Mouse (Mus musculus) heart, adult 11 months (tissue): Measurements from ENCODE around the gene Coasy.
A peak's percentile ranks its signal among the peaks of the same experiment; 100 is the strongest.

Experiments
- DNase-seq: peaks from one replicate; pipeline ENCODE4 v3.0.0; 2022

Gene Coasy

DNA sequence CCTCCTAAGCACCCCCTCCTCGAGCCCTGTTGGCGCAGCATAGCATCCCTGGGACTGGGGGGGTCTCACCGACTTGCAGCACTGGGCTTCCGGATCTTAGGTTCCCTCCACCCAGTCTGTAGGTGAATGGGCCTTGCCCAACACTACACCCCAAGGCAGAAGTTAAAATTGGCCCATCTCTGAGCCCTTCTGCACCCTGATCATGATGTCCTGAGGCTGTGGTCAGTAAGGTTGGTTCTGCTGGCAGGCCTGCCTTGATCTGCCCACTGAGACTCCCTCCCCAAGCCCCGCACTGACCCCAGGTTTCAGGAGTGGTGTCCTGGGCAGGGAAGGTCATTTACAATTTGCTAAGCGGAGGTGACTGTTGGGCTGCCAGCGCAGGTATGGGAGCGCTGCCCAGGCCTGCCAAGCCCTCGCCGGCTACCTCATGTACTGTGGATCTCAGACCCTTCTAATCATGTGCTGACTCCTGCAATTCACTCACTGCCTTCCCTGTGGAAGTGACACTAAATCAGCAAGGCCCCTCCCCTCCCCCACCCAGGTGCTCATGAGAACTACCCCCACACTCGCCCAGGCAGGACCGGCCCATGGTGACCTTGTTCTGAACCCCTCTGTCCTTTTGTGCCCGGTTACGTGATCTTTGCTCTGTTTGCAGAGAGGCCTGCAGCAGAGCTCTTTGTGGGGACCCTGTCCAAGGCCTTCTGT is 19.2 kb upstream of the Coasy start:
- DNase-seq, result no peak

GRCm38 (mm10) chr11:101063676-101064327 is 18.6 kb upstream of the Coasy start:
- DNase-seq, result peak; percentile 99

DNA sequence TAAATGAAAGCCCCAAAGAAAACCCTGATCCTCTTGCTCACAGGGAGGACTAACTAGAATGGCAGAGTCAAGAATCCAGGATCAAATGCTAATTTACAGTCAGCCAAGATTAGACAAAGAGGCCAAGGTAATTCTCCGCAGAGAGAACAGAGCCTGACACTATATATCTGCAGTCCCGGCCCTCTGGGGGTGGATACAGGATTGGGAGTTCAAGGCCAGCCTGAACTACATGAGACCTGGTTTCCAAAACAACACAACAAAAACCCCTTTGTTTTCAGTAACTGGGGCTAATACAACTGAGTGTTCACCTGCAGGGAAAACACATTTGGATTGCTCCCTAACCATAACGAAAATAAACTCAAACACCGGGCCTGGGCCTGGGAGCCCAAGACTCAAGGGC is 17.9 kb upstream of the Coasy start:
- no peak for DNase-seq

DNA sequence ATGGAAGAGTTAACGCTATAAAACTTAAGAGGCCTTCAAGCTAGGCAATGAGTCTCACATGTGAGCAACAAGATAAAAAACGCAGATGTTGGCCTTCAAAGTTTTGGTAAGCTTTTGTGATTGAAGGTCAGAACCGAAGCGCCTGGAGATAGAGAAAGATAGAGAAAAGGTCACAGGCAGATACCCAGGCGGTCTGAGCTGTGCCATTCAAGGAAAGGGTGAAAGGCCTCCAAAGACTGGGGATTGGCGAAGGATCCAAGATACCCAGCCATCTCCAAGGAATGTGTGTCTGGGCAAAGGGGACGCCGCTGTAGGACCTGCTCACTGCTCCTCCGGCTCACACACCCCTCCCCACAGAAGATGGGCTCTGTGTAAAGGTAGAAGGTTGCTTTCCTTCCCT is 17.4 kb upstream of the Coasy start:
- DNase-seq, result no peak

GRCm38 (mm10) chr11:101066549-101067412 is 15.6 kb upstream of the Coasy start:
- DNase-seq, result peak; percentile 97

- peak; percentile 100 for DNase-seq
Observed at GRCm38 (mm10) chr11:101069391-101070188, 12.8 kb upstream of the Coasy start, which contains the start of gene Naglu. Naglu (plus strand) TSS chr11:101070012.

GRCm38 (mm10) chr11:101070189-101070527 is 12.2 kb upstream of the Coasy start:
- no peak for DNase-seq

DNA sequence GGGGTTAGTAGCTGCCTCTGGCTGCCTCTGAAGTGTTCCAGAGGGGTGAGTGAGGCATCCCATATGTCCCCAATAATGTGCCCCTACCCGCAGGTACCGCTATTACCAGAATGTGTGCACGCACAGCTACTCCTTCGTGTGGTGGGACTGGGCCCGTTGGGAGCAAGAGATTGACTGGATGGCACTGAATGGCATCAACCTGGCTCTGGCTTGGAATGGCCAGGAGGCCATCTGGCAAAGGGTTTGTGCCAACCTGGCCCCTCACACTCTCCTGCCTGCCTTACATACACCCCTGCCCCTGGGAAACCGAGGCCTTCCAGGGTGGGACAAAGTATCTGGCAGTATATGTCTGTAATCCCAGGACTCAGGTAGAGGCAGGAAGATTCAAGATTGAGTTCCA is 11.4 kb upstream of the Coasy start:
- DNase-seq, result peak; percentile 93

GRCm38 (mm10) chr11:101071810-101072428 is 10.4 kb upstream of the Coasy start:
- peak; percentile 93 for DNase-seq

DNA sequence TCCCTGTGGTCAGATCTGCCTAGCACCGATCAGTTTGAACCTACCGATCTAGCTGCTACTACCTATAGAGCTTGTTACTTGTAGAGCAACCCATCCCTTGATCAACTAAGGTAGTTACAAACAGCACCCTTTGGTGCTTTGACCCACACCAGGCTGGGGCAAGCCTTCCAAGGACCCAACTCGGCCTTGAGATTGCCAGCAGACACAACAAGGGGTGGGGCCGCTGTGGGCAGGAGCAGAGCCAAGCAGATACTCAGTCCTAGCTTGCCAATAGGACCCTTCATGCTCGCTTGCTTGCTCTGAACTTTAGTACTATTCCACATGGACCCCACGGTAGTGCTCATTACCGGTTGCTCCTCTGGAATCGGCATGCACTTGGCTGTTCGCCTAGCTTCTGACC is 4.2 kb upstream of the Coasy start, which contains the start of gene Hsd17b1:
TSS of gene Hsd17b1 (plus strand) at position 291 of the 400 bp plus-strand sequence.
- peak; percentile 85 for DNase-seq

DNA sequence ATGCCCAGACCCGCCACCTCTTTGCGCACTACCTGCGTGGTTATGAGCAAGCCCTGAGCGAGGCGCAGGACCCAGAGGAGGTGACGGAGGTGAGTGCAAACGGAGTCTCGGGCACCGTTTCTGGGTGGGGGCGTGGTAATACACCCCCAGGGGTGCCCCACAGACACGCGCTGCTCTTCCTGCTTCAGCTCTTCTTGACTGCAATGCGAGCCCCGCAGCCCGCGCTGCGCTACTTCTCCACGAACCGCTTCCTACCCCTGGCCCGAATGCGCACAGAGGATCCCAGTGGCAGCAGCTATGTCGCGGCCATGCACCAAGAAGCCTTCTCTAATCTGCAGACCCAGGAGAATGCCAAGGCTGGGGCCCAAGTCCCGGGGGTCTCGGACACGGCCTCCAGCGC is 2.6 kb upstream of the Coasy start:
- DNase-seq, result peak; percentile 88

- no peak for DNase-seq
Observed at GRCm38 (mm10) chr11:101080421-101080820, 1.9 kb upstream of the Coasy start.

- DNase-seq, result no peak
Observed at GRCm38 (mm10) chr11:101081659-101082058, 706 bp upstream of the Coasy start.

DNA sequence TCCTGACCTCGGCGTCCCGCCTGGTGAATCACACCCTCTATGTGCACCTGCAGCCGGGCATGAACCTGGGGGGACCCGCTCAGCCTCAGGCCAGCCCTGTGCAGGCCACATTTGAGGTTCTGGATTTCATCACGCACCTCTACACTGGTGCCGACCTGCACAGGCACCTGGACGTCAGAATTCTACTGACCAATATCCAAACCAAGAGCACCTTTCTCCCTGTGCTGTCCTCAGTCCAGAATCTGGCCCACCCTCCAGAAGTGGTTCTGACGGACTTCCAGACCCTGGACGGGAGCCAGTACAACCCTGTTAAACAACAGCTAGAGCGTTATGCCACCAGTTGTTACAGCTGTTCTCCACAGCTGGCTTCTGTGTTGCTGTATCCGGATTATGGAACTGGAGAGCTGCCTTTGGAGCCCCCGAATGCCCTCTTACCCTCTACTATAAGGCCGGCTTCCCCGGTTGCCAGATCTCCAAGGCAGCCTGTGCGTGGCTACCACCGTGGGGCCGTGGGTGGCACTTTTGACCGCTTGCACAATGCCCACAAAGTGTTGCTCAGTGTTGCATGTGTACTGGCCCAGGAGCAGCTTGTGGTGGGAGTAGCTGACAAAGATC is 825 bp downstream of the Coasy start:
- DNase-seq, result peak; percentile 93

DNA sequence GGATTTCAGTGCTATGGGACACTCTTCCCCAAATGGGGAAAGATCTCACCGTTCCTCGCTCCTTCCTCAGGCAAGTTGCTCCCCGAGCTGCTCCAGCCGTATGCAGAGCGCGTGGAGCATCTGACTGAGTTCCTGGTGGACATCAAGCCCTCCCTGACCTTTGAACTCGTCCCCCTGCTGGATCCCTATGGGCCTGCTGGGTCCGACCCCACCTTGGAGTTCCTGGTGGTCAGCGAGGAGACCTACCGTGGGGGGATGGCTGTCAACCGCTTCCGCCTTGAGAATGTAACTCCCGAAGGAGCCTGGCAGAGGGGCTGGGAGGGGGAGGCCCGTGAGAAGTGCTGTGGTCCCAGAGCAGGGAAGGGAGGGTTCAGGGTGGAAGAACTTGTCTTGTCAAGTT is 1.9 kb downstream of the Coasy start:
- DNase-seq, result peak; percentile 95

DNA sequence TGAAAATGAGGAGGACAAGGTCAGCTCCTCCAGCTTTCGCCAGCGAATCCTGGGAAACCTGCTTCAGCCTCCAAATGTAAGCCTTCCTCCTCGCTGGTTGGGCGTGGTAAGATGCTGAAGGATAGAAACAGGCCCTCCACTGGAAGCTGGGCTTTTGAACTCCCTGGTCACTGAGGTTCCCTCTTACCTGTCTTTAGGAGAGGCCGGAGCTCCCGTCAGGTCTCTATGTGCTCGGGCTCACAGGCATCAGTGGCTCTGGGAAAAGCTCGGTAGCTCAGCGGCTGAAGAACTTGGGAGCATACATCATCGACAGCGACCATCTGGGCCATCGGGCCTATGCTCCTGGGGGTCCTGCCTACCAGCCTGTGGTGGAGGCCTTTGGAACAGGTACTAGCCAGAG is 2.4 kb downstream of the Coasy start:
- DNase-seq, result peak; percentile 94

GRCm38 (mm10) chr11:101085617-101086322 is 3.4 kb downstream of the Coasy start:
- DNase-seq, result peak; percentile 92

DNA sequence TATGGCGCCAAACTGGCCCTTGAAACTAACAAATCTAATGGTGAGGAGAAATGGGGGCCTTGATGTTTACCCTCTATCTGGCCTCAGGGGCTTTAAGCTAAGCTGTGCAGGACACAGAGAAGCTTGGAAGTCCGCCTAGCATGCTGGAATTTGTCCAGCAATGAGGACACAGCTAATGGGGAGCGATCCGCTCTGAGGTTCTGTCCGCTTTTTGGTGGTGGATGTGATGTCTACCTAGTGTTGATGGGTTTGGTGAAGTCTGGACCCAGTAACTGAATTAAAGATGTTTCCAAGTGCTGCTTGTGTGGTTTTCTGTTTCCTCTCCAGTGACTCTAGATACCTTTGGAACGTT is 3.9 kb downstream of the Coasy start:
- peak; percentile 92 for DNase-seq

- peak; percentile 100 for DNase-seq
Observed at GRCm38 (mm10) chr11:101086756-101087681, 4.7 kb downstream of the Coasy start, which contains the start of gene Mlx. Mlx (plus strand) TSS chr11:101087277.

GRCm38 (mm10) chr11:101087682-101088055 is 5.3 kb downstream of the Coasy start:
- DNase-seq, result no peak
